Mouse (Mus musculus): Measurements from ENCODE around the gene Cenpk.
"Not testable (repeated sequence)": the region's sequence is repeated elsewhere in the genome, so short reads cannot be mapped to it uniquely, and the experiment has no call there.

Gene Cenpk

GRCm38 (mm10) chr13:104228384-104229066 is at the start of gene Cenpk, which contains the start of gene Ppwd1:
Gene Cenpk (plus strand): TSS chr13:104228611.
Gene Ppwd1 (minus strand): TSS chr13:104228843.
- DNase-seq (ENCODE audit: low spot score in 2 of 2) = peak; percentile 95 to 97

GRCm38 (mm10) chr13:104178650-104179121 is 49.7 kb upstream of the Cenpk start, which contains the start of gene Trim23:
Gene Trim23 (plus strand): TSS chr13:104178797.
- peak; percentile 96 to 97 for DNase-seq (ENCODE audit: low spot score in 2 of 2)

- no peak for DNase-seq (ENCODE audit: low spot score in 2 of 2)
These were observed 49.1 kb upstream of the Cenpk start for GRCm38 (mm10) chr13:104179176-104179888.

GRCm38 (mm10) chr13:104187357-104187756 is 41.1 kb upstream of the Cenpk start:
- no peak for DNase-seq (ENCODE audit: low spot score in 2 of 2)

GRCm38 (mm10) chr13:104195891-104196290 is 32.5 kb upstream of the Cenpk start:
- DNase-seq (ENCODE audit: low spot score in 2 of 2) = not testable (repeated sequence)

GRCm38 (mm10) chr13:104204313-104204712 is 24.1 kb upstream of the Cenpk start:
- no peak for DNase-seq (ENCODE audit: low spot score in 2 of 2)

- DNase-seq (ENCODE audit: low spot score in 2 of 2) = no peak
These were observed 933 bp upstream of the Cenpk start for GRCm38 (mm10) chr13:104227478-104227877.

GRCm38 (mm10) chr13:104229181-104229580 is 770 bp downstream of the Cenpk start:
- DNase-seq (ENCODE audit: low spot score in 2 of 2) = no peak

GRCm38 (mm10) chr13:104258997-104259396 is 30.6 kb downstream of the Cenpk start:
- DNase-seq (ENCODE audit: low spot score in 2 of 2) = no peak

- DNase-seq (ENCODE audit: low spot score in 2 of 2) = no peak
These were observed 56.6 kb downstream of the Cenpk start for GRCm38 (mm10) chr13:104285031-104285431.

GRCm38 (mm10) chr13:104285737-104286311 is 57.4 kb downstream of the Cenpk start:
- DNase-seq (ENCODE audit: low spot score in 2 of 2) = peak in 1 of 2 experiments; percentile 9

GRCm38 (mm10) chr13:104286336-104286735 is 57.9 kb downstream of the Cenpk start:
- no peak for DNase-seq (ENCODE audit: low spot score in 2 of 2)

- peak; percentile 85 to 88 for DNase-seq (ENCODE audit: low spot score in 2 of 2)
These were observed 58.5 kb downstream of the Cenpk start for GRCm38 (mm10) chr13:104286897-104287309.

GRCm38 (mm10) chr13:104287366-104288225 is 59.2 kb downstream of the Cenpk start, which contains the start of gene Adamts6:
Gene Adamts6 (plus strand): TSS chr13:104287835.
- DNase-seq (ENCODE audit: low spot score in 2 of 2) = no peak

- DNase-seq (ENCODE audit: low spot score in 2 of 2) = peak in 1 of 2 experiments; percentile 17
These were observed 59.9 kb downstream of the Cenpk start for GRCm38 (mm10) chr13:104288226-104288859.

- no peak for DNase-seq (ENCODE audit: low spot score in 2 of 2)
These were observed 60.8 kb downstream of the Cenpk start for GRCm38 (mm10) chr13:104289176-104289575.

GRCm38 (mm10) chr13:104295472-104295871 is 67.1 kb downstream of the Cenpk start:
- no peak for DNase-seq (ENCODE audit: low spot score in 2 of 2)

Data from frontal cortex, postnatal 10 days (tissue).